Mouse (Mus musculus) C2C12 (cell line): Measurements from ENCODE around the gene Crygc. TPM values are rescaled to one million over a fixed set of nuclear protein-coding genes. Genes with fewer than 3 reads are reported as not detected.

ENCODE experiments used
- H3K27me3 ChIP-seq: one replicate; pipeline ENCODE4 v1.6.1; 2011; ENCODE audit not compliant: control insufficient read depth, insufficient read depth, insufficient read length
- H3K36me3 ChIP-seq: one replicate; pipeline ENCODE4 v1.6.1; 2011; ENCODE audit not compliant: control insufficient read depth, insufficient read depth
- H3K4me3 ChIP-seq: one replicate; pipeline ENCODE4 v1.5.1; 2011; ENCODE audit warnings: mild to moderate bottlenecking, control low read depth; ENCODE audit not compliant: poor library complexity, insufficient read depth, severe bottlenecking
- H3K79me2 ChIP-seq: one replicate; pipeline ENCODE4 v1.6.1; 2011; ENCODE audit not compliant: control insufficient read depth, insufficient read depth
- H3K79me3 ChIP-seq: one replicate; pipeline ENCODE4 v1.6.1; 2011; ENCODE audit warnings: low read depth, control low read depth
- H3ac ChIP-seq: one replicate; pipeline ENCODE3; 2011; ENCODE audit warnings: low read depth; ENCODE audit not compliant: control insufficient read depth, insufficient read length
- CEBPB ChIP-seq: IDR thresholded peaks from one replicate; pipeline ENCODE4 v1.6.1; 2011; ENCODE audit warnings: low read depth, mild to moderate bottlenecking, control low read depth, moderate library complexity
- CTCF ChIP-seq: IDR thresholded peaks from one replicate; pipeline ENCODE4 v1.5.1; 2011; ENCODE audit not compliant: control insufficient read depth, insufficient read depth, insufficient read length
- FOSL1 ChIP-seq: IDR thresholded peaks from one replicate; pipeline ENCODE4 v1.8.0; 2011; ENCODE audit warnings: mild to moderate bottlenecking, low read length; ENCODE audit not compliant: poor library complexity, insufficient read depth, severe bottlenecking
- MAX ChIP-seq: IDR thresholded peaks from one replicate; pipeline ENCODE4 v1.6.1; 2011; ENCODE audit warnings: mild to moderate bottlenecking, control low read depth
- MYOD1 ChIP-seq: IDR thresholded peaks from one replicate; pipeline ENCODE4 v1.6.1; 2011; ENCODE audit warnings: low read depth; ENCODE audit not compliant: control insufficient read depth, insufficient read length
- MYOG ChIP-seq: IDR thresholded peaks from one replicate; pipeline ENCODE4 v1.6.1; 2011; ENCODE audit not compliant: control insufficient read depth, insufficient read length; ENCODE audit errors: extremely low read depth
- USF1 ChIP-seq: IDR thresholded peaks from one replicate; pipeline ENCODE4 v1.6.1; 2011; ENCODE audit warnings: low read depth, mild to moderate bottlenecking, control low read depth, moderate library complexity
- polyA plus RNA-seq: library from polyadenylated mRNA; unstranded; fragments of >200 nt; fragmentation: generic; extraction: Trizol; gene quantifications from one replicate; pipeline ENCODE4 v1.2.1, GENCODE M21; 2012; ENCODE audit warnings: missing spikeins

Crygc gene
- polyA plus RNA-seq, 1 experiment = not detected

DNA sequence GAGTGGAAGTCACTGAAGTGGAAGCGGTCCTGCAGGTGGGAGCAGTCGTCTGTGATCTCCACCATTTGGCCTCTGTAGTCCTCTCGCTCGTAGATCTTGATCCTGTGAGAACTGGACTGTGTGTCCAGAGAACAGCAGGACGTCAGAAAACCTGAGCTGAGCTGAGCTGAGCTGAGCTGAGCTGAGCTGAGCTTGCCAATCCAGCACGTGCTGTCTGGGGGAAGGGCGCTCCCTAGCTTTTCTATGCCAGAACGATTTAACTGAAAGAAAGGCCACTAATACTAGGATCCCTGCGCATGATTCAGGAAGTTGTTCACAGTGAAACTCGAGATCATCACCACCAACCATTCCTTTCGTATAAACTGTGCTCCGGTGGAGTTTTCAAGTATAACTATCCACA, 24.7 kb downstream of the Crygc start:
- no peak overlapping the region for H3ac ChIP-seq
- no peaks in the 10 kb centered on the region for H3K79me3 ChIP-seq
- TF ChIP-seq FOSL1 = no peak
- no peak overlapping the region for H3K4me3 ChIP-seq
- H3K27me3 ChIP-seq = peaks cover 4% of the 10 kb centered on the region
- no peaks in the 10 kb centered on the region for H3K36me3 ChIP-seq
- no peaks in the 10 kb centered on the region for H3K79me2 ChIP-seq

- Histone ChIP-seq H3K4me3 (no peak overlapping the region), H3K79me2 (no peaks in the 10 kb centered on the region), H3K36me3 (no peaks in the 10 kb centered on the region), H3K27me3 (peaks cover 4% of the 10 kb centered on the region), H3K79me3 (no peaks in the 10 kb centered on the region), H3ac (no peak overlapping the region)
- TF ChIP-seq USF1 = no peak
- TF ChIP-seq MYOD1 = no peak
- no peak for TF ChIP-seq MAX
- no peak for TF ChIP-seq FOSL1
- TF ChIP-seq CEBPB = no peak
- TF ChIP-seq CTCF = no peak
- no peak for TF ChIP-seq MYOG
Observed at GRCm38 (mm10) chr1:65046401-65047109, 26.9 kb downstream of the Crygc start.

DNA sequence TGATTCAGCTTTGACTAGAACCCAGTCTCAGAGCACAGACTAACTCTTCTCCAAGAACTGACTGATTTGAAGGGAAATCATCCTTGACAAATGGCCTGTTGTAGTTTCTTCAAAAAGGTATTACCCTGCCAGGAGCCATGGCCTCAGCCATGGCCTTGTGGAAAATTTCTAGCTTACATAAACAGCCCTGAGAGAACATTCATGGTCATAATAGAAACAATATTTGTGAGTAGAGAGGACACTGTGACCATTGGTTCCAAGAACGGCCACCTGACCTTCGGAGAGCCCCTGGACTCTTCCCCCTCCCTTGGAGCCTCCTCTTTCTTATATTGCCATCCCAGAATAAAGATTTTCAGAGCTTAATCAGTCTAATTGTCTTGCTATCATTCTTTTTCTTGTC, 30.1 kb downstream of the Crygc start:
- Histone ChIP-seq H3K36me3 (no peaks in the 10 kb centered on the region), H3ac (no peak overlapping the region), H3K27me3 (peaks cover 4% of the 10 kb centered on the region), H3K79me2 (no peaks in the 10 kb centered on the region), H3K4me3 (no peak overlapping the region), H3K79me3 (no peaks in the 10 kb centered on the region)
- no peak for TF ChIP-seq USF1
- no peak for TF ChIP-seq MYOG
- TF ChIP-seq CTCF = no peak
- TF ChIP-seq CEBPB = no peak
- no peak for TF ChIP-seq MYOD1
- no peak for TF ChIP-seq FOSL1
- no peak for TF ChIP-seq MAX

DNA sequence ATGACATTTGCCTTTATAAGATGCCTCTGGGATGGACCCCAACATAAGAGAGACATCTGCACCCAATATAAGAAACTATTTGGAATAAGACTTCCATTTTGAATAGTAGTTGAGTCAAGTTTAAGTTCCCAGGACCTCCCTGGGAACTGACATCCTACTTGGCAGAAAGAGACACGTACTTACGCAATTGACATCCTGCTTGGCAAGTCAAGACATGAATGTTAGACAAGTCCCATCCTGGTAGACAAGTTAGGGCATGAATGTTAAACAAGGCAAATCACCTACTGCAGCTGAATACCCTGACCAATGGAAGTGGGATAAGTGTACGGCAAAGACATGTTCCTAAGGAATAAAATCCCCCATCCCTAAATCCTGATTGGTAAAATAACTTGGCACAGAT, 31.7 kb downstream of the Crygc start:
- Histone ChIP-seq H3K4me3 (no peak overlapping the region), H3K79me2 (no peaks in the 10 kb centered on the region), H3K36me3 (no peaks in the 10 kb centered on the region), H3K27me3 (peaks cover 4% of the 10 kb centered on the region), H3K79me3 (no peaks in the 10 kb centered on the region), H3ac (no peak overlapping the region)
- TF ChIP-seq FOSL1 (no peak), MYOG (no peak), MAX (no peak), MYOD1 (no peak), CTCF (no peak), CEBPB (no peak), USF1 (no peak)

GRCm38 (mm10) chr1:65040806-65041205, 32.7 kb downstream of the Crygc start:
- H3ac ChIP-seq = no peak overlapping the region
- TF ChIP-seq CTCF (no peak), FOSL1 (no peak), MAX (no peak), MYOD1 (no peak), MYOG (no peak)
- H3K27me3 ChIP-seq = peaks cover 4% of the 10 kb centered on the region

GRCm38 (mm10) chr1:65039679-65040078, 33.8 kb downstream of the Crygc start:
- Histone ChIP-seq H3ac (no peak overlapping the region), H3K4me3 (no peak overlapping the region), H3K79me3 (no peaks in the 10 kb centered on the region), H3K36me3 (no peaks in the 10 kb centered on the region), H3K79me2 (no peaks in the 10 kb centered on the region), H3K27me3 (peaks cover 4% of the 10 kb centered on the region)
- TF ChIP-seq USF1 (no peak), MYOD1 (no peak), CTCF (no peak), CEBPB (no peak), MYOG (no peak), FOSL1 (no peak), MAX (no peak)

More at GRCm38 (mm10) chr1:65040806-65041205, 32.7 kb downstream of the Crygc start:
- no peaks in the 10 kb centered on the region for H3K36me3 ChIP-seq
- no peaks in the 10 kb centered on the region for H3K79me3 ChIP-seq
- H3K79me2 ChIP-seq = no peaks in the 10 kb centered on the region
- no peak overlapping the region for H3K4me3 ChIP-seq
